Mouse (Mus musculus) gastrocnemius, postnatal 4 days (tissue): ENCODE results near the gene Ddr2. TPM values are rescaled to one million over a fixed set of nuclear protein-coding genes. Genes with fewer than 3 reads are reported as not detected.

ENCODE experiments used
- DNase-seq, 2 experiments: peaks; one replicate each; pipeline ENCODE4 v3.0.0; 2021 to 2022; ENCODE audit warnings: low spot score in 2 of 2, mixed read lengths in 2 of 2
- total RNA-seq, 2 experiments: library from RNA; stranded (reverse); gene quantifications; 2 replicates each; pipeline ENCODE4 v1.2.3; 2021

The Ddr2 gene
- total RNA-seq, 2 experiments from 2014 or later: 60.9 to 61.2 TPM

DNA sequence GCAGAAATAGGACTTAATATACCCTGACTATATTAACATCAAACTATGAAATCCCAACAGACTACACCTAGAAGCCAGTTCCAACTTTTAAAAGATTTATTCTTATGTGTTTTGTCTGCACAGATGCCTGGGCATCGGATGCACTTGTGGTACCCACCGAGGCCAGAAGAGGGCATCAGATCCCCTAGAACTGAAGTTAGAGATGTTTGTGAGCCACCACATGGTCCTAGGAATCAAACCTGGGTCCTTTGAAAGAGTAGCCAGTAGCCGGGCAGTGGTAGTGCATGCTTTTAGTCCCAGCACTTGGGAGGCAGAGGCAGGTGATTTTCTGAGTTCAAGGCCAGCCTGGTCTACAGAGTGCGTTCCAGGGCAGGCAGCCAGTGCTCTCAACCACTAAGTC lies 159.9 kb downstream of the Ddr2 start:
- no peak for DNase-seq

GRCm38 (mm10) chr1:169949981-169950380 lies 160.6 kb downstream of the Ddr2 start:
- DNase-seq: no peak

GRCm38 (mm10) chr1:169948866-169949265 lies 161.7 kb downstream of the Ddr2 start:
- no peak for DNase-seq

GRCm38 (mm10) chr1:169948280-169948679 lies 162.3 kb downstream of the Ddr2 start:
- DNase-seq: no peak

DNA sequence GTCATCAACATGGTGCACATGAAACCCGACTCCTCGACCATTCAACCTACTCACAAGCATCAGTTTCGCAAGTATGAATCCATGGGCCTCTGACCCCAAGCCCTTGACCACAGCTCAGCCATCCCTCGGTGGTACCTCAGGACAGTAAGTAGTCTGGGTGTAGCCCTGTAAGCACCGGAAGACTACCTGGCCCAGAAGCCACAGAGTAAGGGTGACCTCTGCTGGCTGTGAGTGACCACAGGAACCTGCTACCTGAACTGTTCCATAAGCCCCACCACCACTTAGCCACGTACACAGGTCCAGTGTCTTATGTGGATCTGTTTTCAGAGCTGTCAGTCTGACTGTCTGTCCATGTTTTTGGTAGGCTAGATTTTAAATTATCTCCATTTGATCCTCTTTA lies 162.9 kb downstream of the Ddr2 start:
- DNase-seq: no peak

DNA sequence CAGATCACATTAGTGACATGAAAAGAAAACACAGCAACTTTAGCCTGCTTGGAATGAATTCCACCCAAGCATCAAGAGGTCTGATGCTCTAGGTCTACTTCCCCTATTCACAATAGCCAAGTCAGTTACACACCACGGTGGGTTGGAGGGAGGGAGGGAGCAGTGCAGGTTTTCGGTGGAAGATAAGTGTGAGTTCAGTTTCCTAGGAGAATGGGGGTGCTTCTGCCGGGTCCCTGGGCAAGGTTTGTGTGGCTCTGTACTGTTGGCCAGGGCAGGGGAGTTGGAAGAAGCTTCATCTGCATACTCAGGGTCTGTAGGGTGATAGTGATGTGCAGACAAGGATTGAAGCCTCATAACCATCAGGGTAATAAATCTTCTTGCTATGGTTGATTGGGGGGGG lies 164.6 kb downstream of the Ddr2 start:
- DNase-seq: no peak

- peak in 1 of 2 experiments; percentile 25 for DNase-seq
These were observed 171.2 kb downstream of the Ddr2 start for GRCm38 (mm10) chr1:169939345-169939744.

DNA sequence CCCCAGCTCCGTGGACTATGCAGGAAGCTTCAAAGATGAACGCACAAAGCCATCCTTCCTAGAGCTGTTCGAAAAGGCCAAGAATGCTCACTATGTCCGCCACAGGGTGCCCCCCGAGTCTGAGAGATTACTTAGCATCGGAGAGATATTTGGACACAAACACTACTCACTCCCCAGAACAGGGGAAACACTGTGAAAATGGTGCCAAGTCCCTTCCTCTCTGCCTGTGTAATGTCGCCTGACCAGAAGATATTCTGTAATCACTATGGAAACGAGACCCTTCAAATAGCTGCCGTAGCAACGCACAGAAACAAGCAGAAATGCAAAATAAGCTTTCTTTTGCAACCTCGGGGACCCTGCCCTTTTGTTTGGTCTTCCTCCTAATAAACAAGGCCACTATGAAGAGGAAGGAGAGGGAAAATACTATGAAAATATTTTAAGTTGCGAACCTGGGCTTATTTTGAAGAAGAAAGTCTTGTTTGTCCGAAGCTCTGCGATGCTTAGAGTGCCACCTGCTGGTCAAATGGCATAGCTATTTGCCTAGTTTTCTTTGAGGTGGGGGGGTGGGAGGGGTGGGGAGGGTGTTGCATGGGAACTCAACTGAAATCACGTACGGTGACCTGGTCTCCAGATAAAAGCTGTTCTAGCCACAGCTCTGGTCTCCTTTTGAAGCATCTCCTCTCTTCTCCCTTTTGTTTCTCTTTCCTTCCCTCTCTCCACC lies 176.4 kb downstream of the Ddr2 start:
- peak in 1 of 2 experiments; percentile 51 for DNase-seq

DNA sequence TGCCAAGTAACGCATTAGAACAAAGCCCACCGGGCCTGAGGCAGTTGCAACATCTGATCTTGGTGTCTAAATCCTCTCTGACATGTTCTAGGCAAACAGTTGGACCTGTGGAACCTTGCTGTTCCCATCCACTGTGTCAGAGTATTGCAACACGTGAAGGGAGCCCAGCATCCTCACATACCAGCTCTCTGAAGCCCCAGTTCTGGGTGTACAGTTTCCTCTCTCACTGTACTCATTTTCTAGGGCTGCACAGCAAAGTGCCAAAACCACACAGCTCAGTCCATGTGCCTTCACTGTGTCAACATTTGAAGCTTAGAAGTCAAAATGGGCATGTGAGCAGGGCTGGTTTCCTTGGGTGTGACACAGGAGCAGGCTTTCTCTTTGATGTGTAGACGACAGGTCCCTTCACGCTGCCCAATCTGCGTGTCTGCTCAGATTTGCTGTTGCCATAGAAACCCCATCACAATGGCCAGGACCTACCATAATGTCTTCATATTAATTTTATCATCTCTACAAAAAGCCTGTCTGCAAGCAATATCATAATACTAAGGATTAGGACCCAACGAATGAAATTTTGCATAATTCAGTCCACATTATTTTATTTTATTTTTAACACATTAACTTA lies 178.3 kb downstream of the Ddr2 start:
- no peak for DNase-seq

DNA sequence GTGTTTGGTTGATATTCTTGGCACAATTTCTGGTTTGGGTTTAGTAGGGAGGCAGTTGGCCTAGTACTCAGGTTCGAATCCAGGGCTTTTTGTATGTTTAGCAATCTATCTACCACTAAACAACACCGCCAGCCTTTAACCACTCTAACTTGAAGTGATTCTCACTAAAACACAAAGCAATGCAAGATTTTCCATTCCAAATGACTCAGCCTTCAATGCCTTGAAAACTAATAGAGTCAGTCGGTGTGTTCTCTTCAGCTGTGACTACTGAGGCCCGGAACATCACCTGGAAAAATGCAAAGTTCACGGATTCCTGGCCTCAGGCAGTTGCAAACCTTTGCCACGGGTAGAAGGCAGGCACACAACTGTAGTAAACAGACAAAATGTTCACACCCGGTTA lies 178.9 kb downstream of the Ddr2 start:
- DNase-seq: no peak

DNA sequence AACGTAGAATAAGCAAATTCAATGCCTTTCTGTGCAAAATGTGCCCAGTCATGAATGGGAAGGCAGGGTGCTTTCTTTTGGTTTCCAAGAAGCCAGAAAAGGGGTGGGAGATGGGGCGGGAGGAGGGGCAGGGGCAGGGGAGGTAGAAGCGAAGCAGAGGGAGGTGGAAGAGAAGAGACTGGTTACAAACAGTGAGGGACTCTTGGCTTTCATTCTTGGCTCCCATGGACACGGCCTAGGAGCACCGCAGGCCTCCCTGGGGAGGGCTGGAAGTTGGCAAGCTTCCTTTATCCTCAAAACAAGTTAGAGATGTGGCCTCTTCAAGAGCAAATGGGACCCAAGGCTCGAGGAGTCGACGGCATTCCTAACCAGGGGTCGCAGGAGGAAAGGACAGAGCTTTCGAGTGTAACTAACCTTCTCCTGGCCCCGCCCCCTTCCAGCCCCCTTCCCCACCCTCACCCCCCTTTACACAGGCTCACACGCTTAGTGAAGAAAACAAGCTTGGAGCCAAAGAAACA lies 182.0 kb downstream of the Ddr2 start, which contains the start of gene Ccdc190:
Gene Ccdc190, plus strand, starts transcription at position 195 of the 518 bp plus-strand sequence.
- DNase-seq: peak in 1 of 2 experiments; percentile 36

DNA sequence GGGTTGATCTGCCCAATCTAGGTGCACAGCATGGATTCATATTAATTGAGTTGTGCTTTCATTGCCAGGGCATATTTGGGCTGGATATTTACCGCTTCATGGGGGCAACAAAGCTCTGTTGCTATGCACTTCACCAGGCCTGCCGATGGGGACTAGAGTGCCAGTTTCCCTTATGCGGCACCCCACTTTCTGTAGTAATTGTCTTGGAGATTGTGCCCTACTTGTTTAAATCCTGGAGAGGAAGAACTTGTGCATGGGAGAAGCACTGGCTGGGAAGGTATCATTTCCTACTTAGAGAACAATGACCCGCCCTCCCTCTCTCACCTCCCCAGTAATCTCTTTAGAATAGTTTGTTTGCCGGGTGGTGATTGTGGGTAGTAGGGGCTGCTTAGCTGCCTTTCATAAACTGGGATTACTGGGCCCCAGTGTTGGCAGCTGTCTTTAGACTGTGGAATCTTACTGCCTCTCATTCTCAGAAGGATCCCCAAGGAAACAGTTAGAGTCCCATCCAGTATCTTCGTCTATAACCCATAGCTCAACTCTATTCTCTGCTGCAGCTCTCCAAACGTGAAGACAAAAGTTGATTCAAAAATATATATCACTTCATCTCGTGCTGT lies 182.7 kb downstream of the Ddr2 start:
- DNase-seq: no peak

DNA sequence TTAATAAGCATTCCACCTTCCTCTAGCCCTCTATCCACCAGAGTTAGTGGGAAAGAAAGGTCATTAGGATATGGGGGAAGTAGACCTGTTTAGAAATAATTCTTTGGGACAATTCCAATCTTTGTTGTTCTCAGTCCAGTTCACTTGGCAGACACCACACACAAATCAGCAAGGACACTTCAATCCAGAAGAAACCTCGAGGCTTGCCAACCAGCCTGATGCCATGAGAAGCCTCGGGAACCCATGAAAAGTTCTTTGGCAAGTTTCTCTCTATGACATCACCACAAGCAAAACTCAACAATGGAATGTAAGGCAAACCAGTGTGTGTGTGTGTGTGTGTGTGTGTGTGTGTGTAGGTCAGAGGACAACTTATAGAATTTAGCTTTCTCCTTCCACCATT lies 186.0 kb downstream of the Ddr2 start:
- no peak for DNase-seq

Other genes with a start within 250 kb of the Ddr2 start
- gene Ccdc190, start 182.1 kb downstream of the Ddr2 start, total RNA-seq: not detected
- gene Hsd17b7, start 141.5 kb downstream of the Ddr2 start, total RNA-seq: 1 to 10 TPM; 7.5 to 7.8 TPM
- 10 to 100 TPM; 33.1 to 43.0 TPM for gene Uap1, start 64.2 kb upstream of the Ddr2 start, total RNA-seq
- gene Uhmk1, start 104.6 kb upstream of the Ddr2 start, total RNA-seq: 10 to 100 TPM; 15.2 to 15.5 TPM
- not detected for gene Sh2d1b2, start 122.0 kb upstream of the Ddr2 start, total RNA-seq
- gene Sh2d1b1, start 166.6 kb upstream of the Ddr2 start, total RNA-seq: not detected
- gene Gm7694, start 195.6 kb upstream of the Ddr2 start, total RNA-seq: 1 to 10 TPM; 2.2 to 2.3 TPM
- not detected for gene Spata46, start 198.0 kb upstream of the Ddr2 start, total RNA-seq